Mouse (Mus musculus) liver, embryonic 14.5 days (tissue): Measurements from ENCODE around the gene Sugct. TPM values are rescaled to one million over a fixed set of nuclear protein-coding genes. Genes with fewer than 3 reads are reported as not detected.
"Not testable (repeated sequence)": the region's sequence is repeated elsewhere in the genome, so short reads cannot be mapped to it uniquely, and the experiment has no call there.

Source experiments
- ATAC-seq: fragments of 200-750 bp; cut with Nextera tagmentation; 2 replicates; pipeline ENCODE4 v1.8.0; 2017; ENCODE audit warnings: moderate number of reproducible peaks, mild to moderate bottlenecking, moderate library complexity; ENCODE audit not compliant: insufficient read depth
- DNase-seq, 3 experiments: peaks; one replicate each; pipeline ENCODE4 v3.0.0-alpha.2; 2012 to 2013; ENCODE audit warnings: low read depth in 3 of 3, low spot score in 3 of 3
- H3K27ac ChIP-seq: fragments of 300-500 bp; sonication (generic); 2 replicates; pipeline ENCODE4 v1.5.1; 2014; ENCODE audit warnings: moderate library complexity, mild to moderate bottlenecking, control low read depth, inconsistent platforms
- H3K27me3 ChIP-seq: fragments of 300-500 bp; sonication (generic); 2 replicates; pipeline ENCODE4 v1.6.1; 2014; ENCODE audit warnings: mild to moderate bottlenecking, low read length, moderate library complexity; ENCODE audit not compliant: control insufficient read depth, insufficient read depth
- H3K36me3 ChIP-seq: fragments of 300-500 bp; sonication (generic); replicated peaks from 2 replicates; pipeline ENCODE4 v1.6.1; 2014; ENCODE audit warnings: low read depth; ENCODE audit not compliant: control insufficient read depth, insufficient read depth
- H3K4me1 ChIP-seq, 2 experiments: fragments of 200-500 bp in 1 of 2; fragments of 300-500 bp in 1 of 2; sonication (generic) in 1 of 2; replicated peaks; 2 replicates each; pipeline ENCODE4 v1.6.1; 2012 to 2014; ENCODE audit warnings: antibody characterized with exemption in 1 of 2, inconsistent platforms in 1 of 2, low read length in 1 of 2; ENCODE audit not compliant: control insufficient read depth in 2 of 2, insufficient read depth in 2 of 2
- H3K4me2 ChIP-seq: fragments of 300-500 bp; sonication (generic); 2 replicates; pipeline ENCODE4 v1.6.1; 2014; ENCODE audit warnings: low read depth, mild to moderate bottlenecking, control low read depth, moderate library complexity
- H3K4me3 ChIP-seq, 2 experiments: fragments of 200-500 bp in 1 of 2; fragments of 300-500 bp in 1 of 2; sonication (generic) in 1 of 2; 2 replicates each; pipeline ENCODE4 v1.5.1; 2012 to 2014; ENCODE audit warnings: low read depth in 2 of 2, low read length in 2 of 2, mild to moderate bottlenecking in 2 of 2, control low read depth in 1 of 2, inconsistent platforms in 1 of 2, moderate library complexity in 1 of 2; ENCODE audit not compliant: insufficient read depth in 1 of 2
- H3K9ac ChIP-seq: fragments of 300-500 bp; sonication (generic); replicated peaks from 2 replicates; pipeline ENCODE4 v1.6.1; 2014; ENCODE audit warnings: mild to moderate bottlenecking, control low read depth, moderate library complexity
- H3K9me3 ChIP-seq: fragments of 300-500 bp; sonication (generic); 2 replicates; pipeline ENCODE4 v1.6.1; 2016; ENCODE audit warnings: low read length, mixed read lengths; ENCODE audit not compliant: control insufficient read depth
- CTCF ChIP-seq: IDR thresholded peaks from 2 replicates; pipeline ENCODE4 v1.5.1; 2016; ENCODE audit warnings: antibody characterized with exemption, low read depth, control low read depth
- EP300 ChIP-seq: IDR thresholded peaks from 2 replicates; pipeline ENCODE4 v1.6.1; 2016; ENCODE audit warnings: antibody characterized with exemption, low read depth
- WGBS: fragments of 180-500 bp; shearing (Covaris S2); extraction: QIAGEN DNeasy Blood & Tissue Kit; methylation state at CpG from one replicate; pipeline ENCODE4 v1.1.7; 2014; ENCODE audit not compliant: insufficient replicate concordance; 5-methylcytosine and 5-hydroxymethylcytosine counted together
- polyA plus RNA-seq, 2 experiments: library from polyadenylated mRNA; depleted of rRNA in 1 of 2; stranded (reverse) in 1 of 2; unstranded in 1 of 2; fragments of >200 nt; fragmentation: Nextera tagmentation in 1 of 2; extraction: Ambion mirVana in 1 of 2; gene quantifications; 2 replicates each; pipeline versions ENCODE4 v1.2.1 to v1.2.3; 2012 to 2014

Sugct gene
- polyA plus RNA-seq, 2 experiments = 1.4 to 2.9 TPM

- H3K9me3 ChIP-seq = no peaks in the 10 kb centered on the region
- DNase-seq (no peak), ATAC-seq (no peak)
- H3K4me3 ChIP-seq = no peak overlapping the region
- H3K4me1 ChIP-seq = no peaks in the 10 kb centered on the region
- no peaks in the 10 kb centered on the region for H3K36me3 ChIP-seq
- H3K27me3 ChIP-seq = no peaks in the 10 kb centered on the region
- no peak overlapping the region for H3K9ac ChIP-seq
- no peak overlapping the region for H3K4me2 ChIP-seq
- no peak overlapping the region for H3K27ac ChIP-seq
- TF ChIP-seq EP300 (no peak), CTCF (no peak)
These were observed 862.3 kb downstream of the Sugct start for GRCm38 (mm10) chr13:16833069-16833468.

GRCm38 (mm10) chr13:16831840-16832239, 863.5 kb downstream of the Sugct start:
- Histone ChIP-seq H3K27ac (no peak overlapping the region), H3K9ac (no peak overlapping the region), H3K27me3 (no peaks in the 10 kb centered on the region), H3K4me2 (no peak overlapping the region), H3K36me3 (no peaks in the 10 kb centered on the region), H3K4me1 (no peaks in the 10 kb centered on the region), H3K4me3 (no peak overlapping the region), H3K9me3 (no peaks in the 10 kb centered on the region)
- 57% methylated on average over 8 of the region's 8 CpGs for WGBS
- no peak for DNase-seq
- no peak for ATAC-seq
- TF ChIP-seq EP300 (no peak), CTCF (no peak)

- not testable (repeated sequence) for H3K4me1 ChIP-seq, H3K9me3 ChIP-seq, ATAC-seq, DNase-seq, H3K4me3 ChIP-seq, H3K9ac ChIP-seq, H3K36me3 ChIP-seq, H3K27me3 ChIP-seq, H3K27ac ChIP-seq, H3K4me2 ChIP-seq
- WGBS = 51% methylated on average over 6 of the region's 6 CpGs
These were observed 865.1 kb downstream of the Sugct start for GRCm38 (mm10) chr13:16830291-16830690.

- Histone ChIP-seq H3K27me3 (no peaks in the 10 kb centered on the region), H3K9ac (no peak overlapping the region), H3K27ac (no peak overlapping the region), H3K9me3 (no peaks in the 10 kb centered on the region), H3K4me3 (no peak overlapping the region), H3K4me1 (no peaks in the 10 kb centered on the region), H3K36me3 (no peaks in the 10 kb centered on the region), H3K4me2 (no peak overlapping the region)
- no peak for DNase-seq
- WGBS = 63% methylated on average over 2 of the region's 2 CpGs
- no peak for ATAC-seq
- no peak for TF ChIP-seq EP300
- no peak for TF ChIP-seq CTCF
These were observed 865.8 kb downstream of the Sugct start for GRCm38 (mm10) chr13:16829589-16829988.

GRCm38 (mm10) chr13:16825619-16826018, 869.7 kb downstream of the Sugct start:
- H3K36me3 ChIP-seq = no peaks in the 10 kb centered on the region
- H3K4me1 ChIP-seq = no peaks in the 10 kb centered on the region
- no peak overlapping the region for H3K4me2 ChIP-seq
- no peak overlapping the region for H3K27ac ChIP-seq
- no peak for ATAC-seq
- H3K27me3 ChIP-seq = no peaks in the 10 kb centered on the region
- no peak overlapping the region for H3K4me3 ChIP-seq
- no peak overlapping the region for H3K9ac ChIP-seq
- no peak for DNase-seq
- no peaks in the 10 kb centered on the region for H3K9me3 ChIP-seq
- TF ChIP-seq CTCF (no peak), EP300 (no peak)
- 70% methylated on average over 6 of the region's 6 CpGs for WGBS

GRCm38 (mm10) chr13:16821785-16822184, 873.6 kb downstream of the Sugct start:
- ATAC-seq (no peak), DNase-seq (no peak)
- no peaks in the 10 kb centered on the region for H3K4me1 ChIP-seq
- 56% methylated on average over 4 of the region's 4 CpGs for WGBS
- H3K9me3 ChIP-seq = no peaks in the 10 kb centered on the region
- no peak overlapping the region for H3K27ac ChIP-seq
- no peak overlapping the region for H3K9ac ChIP-seq
- TF ChIP-seq CTCF (no peak), EP300 (no peak)
- no peak overlapping the region for H3K4me3 ChIP-seq
- H3K27me3 ChIP-seq = no peaks in the 10 kb centered on the region
- no peak overlapping the region for H3K4me2 ChIP-seq
- H3K36me3 ChIP-seq = no peaks in the 10 kb centered on the region
